Mouse (Mus musculus) hindbrain, embryonic 16.5 days (tissue): ENCODE data around the gene Fshb. TPM values are rescaled to one million over a fixed set of nuclear protein-coding genes. Genes with fewer than 3 reads are reported as not detected.

Source experiments
- ATAC-seq: fragments of 200-750 bp; cut with Nextera tagmentation; 2 replicates; pipeline ENCODE4 v1.8.0; 2017; ENCODE audit warnings: moderate TSS enrichment, moderate library complexity
- H3K27ac ChIP-seq: fragments of 300-500 bp; sonication (generic); 2 replicates; pipeline ENCODE4 v1.5.1; 2014; ENCODE audit warnings: low read depth, mild to moderate bottlenecking, control low read depth, low read length, moderate library complexity
- H3K27me3 ChIP-seq: fragments of 300-500 bp; sonication (generic); replicated peaks from 2 replicates; pipeline ENCODE4 v1.6.1; 2014; ENCODE audit warnings: low read length; ENCODE audit not compliant: control insufficient read depth, insufficient read depth
- H3K36me3 ChIP-seq: fragments of 300-500 bp; sonication (generic); 2 replicates; pipeline ENCODE4 v1.6.1; 2014; ENCODE audit warnings: mild to moderate bottlenecking, low read length, moderate library complexity, mixed read lengths; ENCODE audit not compliant: control insufficient read depth, insufficient read depth
- H3K4me1 ChIP-seq: fragments of 300-500 bp; sonication (generic); 2 replicates; pipeline ENCODE4 v1.6.1; 2014; ENCODE audit warnings: low read depth, low read length; ENCODE audit not compliant: control insufficient read depth, insufficient read depth
- H3K4me2 ChIP-seq: fragments of 300-500 bp; sonication (generic); 2 replicates; pipeline ENCODE4 v1.6.1; 2014; ENCODE audit warnings: mild to moderate bottlenecking, low read length, control low read depth, moderate library complexity
- H3K4me3 ChIP-seq: fragments of 300-500 bp; sonication (generic); 2 replicates; pipeline ENCODE4 v1.5.1; 2014; ENCODE audit warnings: mild to moderate bottlenecking, low read length, control low read depth, moderate library complexity
- H3K9ac ChIP-seq: fragments of 300-500 bp; sonication (generic); 2 replicates; pipeline ENCODE4 v1.6.1; 2014; ENCODE audit warnings: low read depth, mild to moderate bottlenecking, control low read depth, low read length, moderate library complexity
- H3K9me3 ChIP-seq: fragments of 300-500 bp; sonication (generic); 2 replicates; pipeline ENCODE4 v1.6.1; 2014; ENCODE audit warnings: mild to moderate bottlenecking, low read length, moderate library complexity; ENCODE audit not compliant: control insufficient read depth
- WGBS: fragments of 180-500 bp; shearing (Covaris S2); extraction: QIAGEN DNeasy Blood & Tissue Kit; methylation state at CpG from one replicate; pipeline ENCODE4 v1.1.7; 2014; 5-methylcytosine and 5-hydroxymethylcytosine counted together
- polyA plus RNA-seq: library from polyadenylated mRNA; unstranded; fragments of >200 nt; fragmentation: Nextera tagmentation; extraction: Ambion mirVana; gene quantifications from 2 replicates; pipeline ENCODE4 v1.2.1, GENCODE M21; 2015

Gene Fshb
- polyA plus RNA-seq, 1 experiment from 2014 or later: not detected

- Histone ChIP-seq H3K9ac (no peak overlapping the region), H3K9me3 (no peaks in the 10 kb centered on the region), H3K4me3 (no peak overlapping the region), H3K4me2 (no peak overlapping the region), H3K27ac (no peak overlapping the region), H3K36me3 (no peaks in the 10 kb centered on the region), H3K27me3 (no peaks in the 10 kb centered on the region), H3K4me1 (no peaks in the 10 kb centered on the region; the same call in 1 of the 2 replicates)
- peak; percentile 65; the same call in 1 of the 2 replicates for ATAC-seq
- WGBS: 46% methylated on average over 2 of the region's 2 CpGs
These were observed 40.1 kb downstream of the Fshb start for GRCm38 (mm10) chr2:107019331-107019730.

- no peaks in the 10 kb centered on the region for H3K27me3 ChIP-seq
- H3K9ac ChIP-seq: no peak overlapping the region
- no peaks in the 10 kb centered on the region for H3K36me3 ChIP-seq
- 85% methylated on average over 4 of the region's 4 CpGs for WGBS
- ATAC-seq: no peak
- H3K27ac ChIP-seq: no peak overlapping the region
- H3K4me1 ChIP-seq: no peaks in the 10 kb centered on the region
- H3K4me2 ChIP-seq: no peak overlapping the region
- H3K4me3 ChIP-seq: no peak overlapping the region
- H3K9me3 ChIP-seq: 0 out of 2 replicates have a peak, but pooled peaks cover 3% of the 10 kb centered on the region
These were observed 46.3 kb downstream of the Fshb start for GRCm38 (mm10) chr2:107013161-107013560.

GRCm38 (mm10) chr2:107012318-107012717, 47.1 kb downstream of the Fshb start:
- Histone ChIP-seq H3K4me3 (no peak overlapping the region), H3K9me3 (0 out of 2 replicates have a peak, but pooled peaks cover 3% of the 10 kb centered on the region), H3K4me2 (no peak overlapping the region), H3K27ac (no peak overlapping the region), H3K27me3 (no peaks in the 10 kb centered on the region), H3K36me3 (no peaks in the 10 kb centered on the region), H3K4me1 (no peaks in the 10 kb centered on the region), H3K9ac (no peak overlapping the region)
- 91% methylated on average over 4 of the region's 4 CpGs for WGBS
- ATAC-seq: no peak

DNA sequence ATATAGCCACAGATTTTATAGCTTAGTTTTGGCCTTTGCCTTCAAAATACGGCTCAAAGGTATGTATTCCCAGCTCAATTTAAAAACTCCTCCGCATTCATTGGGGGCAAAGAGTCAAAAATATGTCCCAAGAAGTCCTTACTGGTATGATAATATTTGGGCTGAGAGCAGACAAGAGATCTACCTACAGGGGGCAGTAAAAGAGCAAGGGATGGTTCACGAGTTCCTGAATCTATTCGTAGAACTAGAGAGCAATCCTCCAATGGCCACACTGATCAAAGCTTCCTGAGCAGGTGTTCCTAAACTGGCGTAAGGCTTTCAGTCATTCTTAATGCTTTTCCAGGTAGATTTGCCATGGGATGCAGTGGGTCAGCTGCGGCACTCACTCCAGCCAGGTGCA, 49.3 kb downstream of the Fshb start:
- ATAC-seq: no peak

GRCm38 (mm10) chr2:107006378-107006777, 53.1 kb downstream of the Fshb start:
- no peak overlapping the region for H3K27ac ChIP-seq
- H3K27me3 ChIP-seq: no peaks in the 10 kb centered on the region
- H3K9me3 ChIP-seq: 0 out of 2 replicates have a peak, but pooled peaks cover 3% of the 10 kb centered on the region
- no peak for ATAC-seq
- H3K36me3 ChIP-seq: no peaks in the 10 kb centered on the region
- H3K4me1 ChIP-seq: no peaks in the 10 kb centered on the region
- no peak overlapping the region for H3K4me2 ChIP-seq
- WGBS: 86% methylated on average over 3 of the region's 3 CpGs
- H3K4me3 ChIP-seq: no peak overlapping the region
- H3K9ac ChIP-seq: no peak overlapping the region

More for the DNA sequence above, 49.3 kb downstream of the Fshb start:
- H3K9ac ChIP-seq: no peak overlapping the region
- no peaks in the 10 kb centered on the region for H3K27me3 ChIP-seq
- H3K4me1 ChIP-seq: no peaks in the 10 kb centered on the region
- no peak overlapping the region for H3K4me2 ChIP-seq
- no peak overlapping the region for H3K4me3 ChIP-seq
- H3K9me3 ChIP-seq: 0 out of 2 replicates have a peak, but pooled peaks cover 3% of the 10 kb centered on the region
- WGBS: 78% methylated on average over 6 of the region's 6 CpGs
- H3K27ac ChIP-seq: no peak overlapping the region
- no peaks in the 10 kb centered on the region for H3K36me3 ChIP-seq

Other genes with a start within 250 kb of the Fshb start
- gene Arl14ep, start 85.2 kb downstream of the Fshb start, polyA plus RNA-seq: 31.7 and 36.3 TPM in 2 replicates
- 10.1 and 10.5 TPM in 2 replicates for gene Kcna4, start 231.0 kb upstream of the Fshb start, polyA plus RNA-seq